Mouse (Mus musculus) G1E (cell line): ENCODE results near the gene Ispd. TPM values are rescaled to one million over a fixed set of nuclear protein-coding genes. Genes with fewer than 3 reads are reported as not detected.

ENCODE experiments used
- ATAC-seq: 2 replicates; pipeline ENCODE4 v1.8.0; 2016; ENCODE audit warnings: mild to moderate bottlenecking; ENCODE audit not compliant: insufficient number of reproducible peaks, poor library complexity, low FRiP score, severe bottlenecking; ENCODE audit errors: extremely low read depth
- DNase-seq: peaks from one replicate; pipeline ENCODE4 v3.0.0; 2012; ENCODE audit warnings: low spot score
- H3K27me3 ChIP-seq: 2 replicates; pipeline ENCODE4 v1.6.1; 2012; ENCODE audit warnings: mild to moderate bottlenecking, low read length, inconsistent platforms; ENCODE audit not compliant: insufficient read depth
- H3K36me3 ChIP-seq: replicated peaks from 2 replicates; pipeline ENCODE3; 2012; ENCODE audit warnings: mild to moderate bottlenecking, inconsistent platforms
- H3K4me1 ChIP-seq: 2 replicates; pipeline ENCODE4 v1.6.1; 2012; ENCODE audit warnings: low read depth, low read length, inconsistent platforms, mixed read lengths; ENCODE audit not compliant: insufficient read depth
- H3K4me3 ChIP-seq: 2 replicates; pipeline ENCODE4 v1.5.1; 2012; ENCODE audit warnings: low read depth, mild to moderate bottlenecking, inconsistent platforms, low read length, moderate library complexity, mixed read lengths
- H3K9me3 ChIP-seq: replicated peaks from 2 replicates; pipeline ENCODE4 v1.6.1; 2012; ENCODE audit warnings: inconsistent platforms
- CTCF ChIP-seq: IDR thresholded peaks from 2 replicates; pipeline ENCODE4 v1.5.1; 2012; ENCODE audit warnings: low read depth, low read length, inconsistent platforms, mixed read lengths
- GATA1 ChIP-seq: IDR thresholded peaks from 2 replicates; pipeline ENCODE4 v1.6.1; 2012; ENCODE audit warnings: borderline replicate concordance, low read length, inconsistent platforms, mixed read lengths
- GATA2 ChIP-seq: IDR thresholded peaks from 2 replicates; pipeline ENCODE4 v1.6.1; 2012; ENCODE audit warnings: low read depth, low read length, inconsistent platforms, borderline replicate concordance
- POLR2AphosphoS5 ChIP-seq: IDR thresholded peaks from 2 replicates; pipeline ENCODE4 v1.6.1; 2012; ENCODE audit warnings: low read depth, low read length, inconsistent platforms; ENCODE audit not compliant: insufficient replicate concordance
- TAL1 ChIP-seq: conservative IDR thresholded peaks from 2 replicates; pipeline ENCODE4 v1.6.1; 2012; ENCODE audit warnings: low read depth, low read length, inconsistent platforms, mixed read lengths
- polyA plus RNA-seq: library from polyadenylated mRNA; stranded (reverse); fragments of >175 nt; gene quantifications from 2 replicates; pipeline ENCODE4 v1.2.3, GENCODE M21; 2012
- total RNA-seq, 2 experiments: library from RNA; stranded (forward) in 1 of 2; stranded (reverse) in 1 of 2; fragments of 200-1000 nt in 1 of 2; fragments of >200 nt in 1 of 2; fragmentation: Nextera tagmentation in 1 of 2; gene quantifications; 2 replicates each; pipeline ENCODE4 v1.2.3; 2014 to 2017

The Ispd gene
- total and polyA plus RNA-seq, 3 experiments: 1.5 to 6.2 (median 4.7) TPM

GRCm38 (mm10) chr12:36597539-36598250, 216.4 kb downstream of the Ispd start:
- Histone ChIP-seq H3K9me3 (peaks cover 4% of the 10 kb centered on the region), H3K36me3 (no peaks in the 10 kb centered on the region), H3K4me3 (no peak overlapping the region), H3K27me3 (no peaks in the 10 kb centered on the region), H3K4me1 (no peaks in the 10 kb centered on the region)
- ATAC-seq (no peak), DNase-seq (no peak)
- TF ChIP-seq TAL1 (no peak), GATA1 (no peak), CTCF (no peak)

GRCm38 (mm10) chr12:36621960-36622736, 240.9 kb downstream of the Ispd start:
- H3K4me3 ChIP-seq: no peak overlapping the region
- H3K9me3 ChIP-seq: no peaks in the 10 kb centered on the region
- ATAC-seq (no peak), DNase-seq (no peak)
- H3K36me3 ChIP-seq: no peaks in the 10 kb centered on the region
- TF ChIP-seq TAL1: no peak
- no peak for TF ChIP-seq GATA2
- no peak for TF ChIP-seq POLR2AphosphoS5
- no peak for TF ChIP-seq CTCF
- no peak for TF ChIP-seq GATA1
- no peaks in the 10 kb centered on the region for H3K27me3 ChIP-seq
- no peaks in the 10 kb centered on the region for H3K4me1 ChIP-seq

- TF ChIP-seq CTCF: no peak
- H3K4me3 ChIP-seq: no peak overlapping the region
- ATAC-seq (no peak), DNase-seq (no peak)
- H3K36me3 ChIP-seq: no peaks in the 10 kb centered on the region
- no peaks in the 10 kb centered on the region for H3K27me3 ChIP-seq
- no peaks in the 10 kb centered on the region for H3K4me1 ChIP-seq
- no peaks in the 10 kb centered on the region for H3K9me3 ChIP-seq
Observed at GRCm38 (mm10) chr12:36627204-36627603, 246.0 kb downstream of the Ispd start.

GRCm38 (mm10) chr12:36632427-36632826, 251.2 kb downstream of the Ispd start:
- H3K4me1 ChIP-seq: no peaks in the 10 kb centered on the region
- no peak overlapping the region for H3K4me3 ChIP-seq
- H3K36me3 ChIP-seq: no peaks in the 10 kb centered on the region
- DNase-seq (no peak), ATAC-seq (no peak)
- H3K9me3 ChIP-seq: no peaks in the 10 kb centered on the region
- no peaks in the 10 kb centered on the region for H3K27me3 ChIP-seq
- TF ChIP-seq GATA2: no peak
- TF ChIP-seq GATA1: no peak
- no peak for TF ChIP-seq TAL1
- TF ChIP-seq CTCF: no peak
- TF ChIP-seq POLR2AphosphoS5: no peak

- TF ChIP-seq POLR2AphosphoS5 (no peak), TAL1 (no peak), GATA2 (no peak), CTCF (no peak)
- ATAC-seq (no peak), DNase-seq (no peak)
- Histone ChIP-seq H3K4me3 (no peak overlapping the region), H3K27me3 (no peaks in the 10 kb centered on the region), H3K9me3 (no peaks in the 10 kb centered on the region), H3K4me1 (no peaks in the 10 kb centered on the region), H3K36me3 (no peaks in the 10 kb centered on the region)
Observed at GRCm38 (mm10) chr12:36647514-36647913, 266.3 kb downstream of the Ispd start.

GRCm38 (mm10) chr12:36662496-36662895, 281.2 kb downstream of the Ispd start:
- no peak for DNase-seq
- no peaks in the 10 kb centered on the region for H3K9me3 ChIP-seq
- H3K27me3 ChIP-seq: peaks cover 4% of the 10 kb centered on the region; the same call in 1 of the 2 replicates
- ATAC-seq: no peak
- H3K4me3 ChIP-seq: no peak overlapping the region
- H3K36me3 ChIP-seq: no peaks in the 10 kb centered on the region
- no peaks in the 10 kb centered on the region for H3K4me1 ChIP-seq
- TF ChIP-seq GATA1 (no peak), POLR2AphosphoS5 (no peak), CTCF (no peak), GATA2 (no peak), TAL1 (no peak)

GRCm38 (mm10) chr12:36664783-36665182, 283.5 kb downstream of the Ispd start:
- Histone ChIP-seq H3K36me3 (no peaks in the 10 kb centered on the region), H3K9me3 (no peaks in the 10 kb centered on the region), H3K4me3 (no peak overlapping the region), H3K27me3 (peaks cover 4% of the 10 kb centered on the region; the same call in 1 of the 2 replicates), H3K4me1 (no peaks in the 10 kb centered on the region)
- TF ChIP-seq GATA1 (no peak), GATA2 (no peak), TAL1 (no peak), POLR2AphosphoS5 (no peak), CTCF (no peak)
- DNase-seq (no peak), ATAC-seq (no peak)
